Mouse (Mus musculus) embryo, embryonic 10 days (tissue): ENCODE measurements at regions not wholly inside any gene's neighbourhood (a gene's known extent, or its start where the extent isn't known, plus 50 kb on each side); places are given as distances from the start of the nearest gene placed in this dataset.
A peak's percentile ranks its signal among the peaks of the same experiment; 100 is the strongest.
"Not testable (repeated sequence)": the region's sequence is repeated elsewhere in the genome, so short reads cannot be mapped to it uniquely, and the experiment has no call there.

Experiments
- DNase-seq: peaks from one replicate; pipeline ENCODE4 v3.0.0-alpha.2; 2015; ENCODE audit warnings: low spot score

DNA sequence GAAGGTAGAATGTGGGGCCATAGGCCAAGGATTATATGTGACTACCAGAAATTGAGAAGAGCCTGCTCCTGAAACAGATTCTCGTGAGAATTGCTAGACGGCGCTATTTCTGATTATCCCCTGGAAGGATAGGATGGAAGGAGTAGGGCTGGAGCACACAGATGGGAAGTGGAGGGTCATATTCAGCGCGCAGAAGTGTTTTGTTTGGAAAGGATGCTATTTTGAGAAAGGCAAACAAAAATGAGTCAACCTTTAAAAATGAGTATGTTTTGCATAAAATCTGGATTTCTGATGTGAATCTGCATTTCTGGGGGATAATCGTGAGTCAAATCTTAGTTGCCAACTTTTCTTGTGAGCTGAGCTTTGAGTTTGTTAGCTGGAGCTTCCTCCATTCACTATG is 58.1 kb upstream of the Fshb start:
- no peak for DNase-seq

GRCm38 (mm10) chr2:107118711-107119474 is 59.4 kb upstream of the Fshb start:
- no peak for DNase-seq

DNA sequence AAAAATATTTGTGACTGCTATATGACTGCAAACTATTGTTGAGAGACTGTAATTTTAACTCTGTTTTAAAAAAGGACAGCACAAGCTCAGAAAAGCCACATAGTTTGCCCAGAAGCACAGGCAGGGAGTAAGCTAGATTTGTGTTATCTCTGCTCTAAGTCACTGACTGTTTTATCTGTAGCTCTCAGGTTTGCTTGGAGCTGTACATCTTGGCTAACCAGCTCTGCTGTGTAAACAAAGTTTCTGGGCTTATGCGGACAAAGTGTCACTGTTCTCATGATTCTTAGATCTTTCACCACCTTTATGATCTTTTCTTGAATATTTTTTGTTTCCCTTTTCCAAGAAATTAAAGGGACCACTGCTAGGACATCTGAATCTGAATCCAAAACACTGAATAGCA is 60.2 kb upstream of the Fshb start:
- DNase-seq = no peak

GRCm38 (mm10) chr2:107133186-107133585 is 73.7 kb upstream of the Fshb start:
- no peak for DNase-seq

DNA sequence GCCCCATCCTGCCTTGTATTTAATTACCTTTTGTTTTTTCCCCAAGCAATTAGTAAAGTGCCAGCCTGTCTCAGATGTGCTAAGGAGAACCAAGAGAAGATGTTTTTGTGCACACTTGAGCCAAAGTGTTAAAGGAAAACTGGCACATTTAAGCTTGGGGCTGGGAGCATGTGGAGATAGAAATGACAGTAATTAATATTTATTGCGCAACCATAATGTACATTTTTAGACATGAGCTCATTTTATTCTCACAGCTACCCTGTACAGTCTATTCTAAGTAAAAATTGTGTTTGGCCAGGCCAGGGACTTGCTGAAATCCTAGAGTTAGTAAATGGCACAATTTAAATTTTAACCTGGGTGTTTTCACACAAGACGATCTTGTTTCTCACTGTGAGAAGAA is 89.9 kb upstream of the Fshb start:
- DNase-seq = no peak

DNA sequence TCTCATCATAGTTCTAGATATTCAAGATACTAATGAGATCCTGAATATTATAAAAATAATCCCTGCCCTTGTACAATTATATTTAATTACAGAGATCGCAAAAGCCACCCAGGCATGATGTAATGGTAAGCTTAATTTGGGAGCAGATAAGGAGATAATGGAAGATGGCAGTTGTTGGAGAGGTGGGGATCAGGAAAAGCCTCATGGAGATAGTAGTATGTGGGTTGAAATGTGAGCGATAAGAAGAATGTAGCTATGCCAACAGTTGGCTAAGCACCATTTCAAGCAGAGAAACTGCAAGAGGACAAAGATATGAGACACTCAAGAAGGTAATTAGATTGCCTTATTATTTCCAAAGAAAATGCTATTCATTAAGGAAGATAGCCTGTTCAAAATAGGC is 90.4 kb upstream of the Fshb start:
- no peak for DNase-seq

DNA sequence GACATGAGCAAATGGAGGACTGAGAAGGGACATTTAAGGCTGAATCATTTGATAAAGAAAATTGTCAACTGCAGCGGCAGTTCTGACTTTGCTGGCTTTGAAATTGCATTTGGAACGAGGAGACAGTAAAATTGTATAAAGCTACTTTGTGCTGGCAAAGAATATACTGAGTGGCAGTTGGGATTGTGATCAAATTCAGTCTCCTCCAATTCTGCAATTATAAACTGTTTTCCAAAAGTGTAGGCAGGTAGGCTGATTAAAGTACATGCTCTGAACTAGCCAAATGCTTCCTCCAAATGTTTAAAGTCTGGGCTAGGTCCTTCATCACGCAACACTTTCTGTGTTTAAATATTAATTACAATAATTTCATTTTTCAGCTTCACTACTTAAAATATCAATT is 90.9 kb upstream of the Fshb start:
- no peak for DNase-seq

- no peak for DNase-seq
Observed at GRCm38 (mm10) chr2:107151878-107152277, 92.4 kb upstream of the Fshb start.

DNA sequence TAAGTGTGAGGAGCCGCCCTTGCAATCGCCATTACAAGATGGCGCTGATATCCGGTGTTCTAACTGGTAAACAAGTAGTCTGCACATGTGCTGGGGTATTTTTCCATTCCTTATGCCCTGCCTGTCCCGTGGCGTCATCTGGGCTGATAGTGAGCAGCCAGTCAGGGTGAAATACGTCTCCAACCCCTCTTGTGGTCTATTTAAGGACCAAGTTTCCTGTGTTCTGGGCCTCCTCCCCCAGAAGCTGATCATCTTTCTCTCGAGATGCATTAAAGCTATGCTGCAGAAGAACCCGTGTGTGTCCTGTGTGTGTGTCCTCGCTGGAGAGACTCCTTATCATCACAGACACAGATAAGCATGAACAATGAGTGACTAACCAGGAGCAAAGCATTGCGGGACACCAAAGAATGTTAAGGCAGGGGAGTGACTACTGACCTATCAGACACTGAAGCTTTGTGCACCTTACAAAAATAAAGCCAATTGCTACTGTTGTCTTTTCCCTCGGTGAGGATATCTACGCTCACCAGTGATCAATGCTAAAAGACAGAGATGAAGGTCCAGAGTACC is 99.5 kb upstream of the Fshb start:
- DNase-seq = not testable (repeated sequence)

DNA sequence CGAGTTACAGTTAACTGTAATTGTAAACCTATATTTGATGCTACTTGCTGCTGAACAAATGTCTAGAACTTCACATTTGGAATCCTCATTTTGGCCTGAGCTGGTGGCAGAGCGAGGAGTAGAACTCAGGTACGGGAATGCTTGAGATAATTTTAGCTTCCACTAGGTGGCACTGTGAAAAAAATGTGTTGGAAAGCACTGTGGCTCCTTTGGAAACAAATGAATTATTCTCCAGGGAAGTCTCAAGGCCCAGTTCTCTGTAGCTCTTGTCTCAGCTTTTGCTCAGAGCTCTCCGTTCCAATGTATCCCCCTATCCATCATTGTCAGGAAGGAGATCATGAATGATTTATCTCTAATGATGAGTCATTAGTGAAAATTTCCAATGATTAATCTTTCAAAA is 114.7 kb upstream of the Kcna4 start:
- DNase-seq = peak; percentile 43

- no peak for DNase-seq
Observed at GRCm38 (mm10) chr2:107183066-107183465, 107.4 kb upstream of the Kcna4 start.

GRCm38 (mm10) chr2:107184864-107185263 is 105.6 kb upstream of the Kcna4 start:
- DNase-seq = no peak

DNA sequence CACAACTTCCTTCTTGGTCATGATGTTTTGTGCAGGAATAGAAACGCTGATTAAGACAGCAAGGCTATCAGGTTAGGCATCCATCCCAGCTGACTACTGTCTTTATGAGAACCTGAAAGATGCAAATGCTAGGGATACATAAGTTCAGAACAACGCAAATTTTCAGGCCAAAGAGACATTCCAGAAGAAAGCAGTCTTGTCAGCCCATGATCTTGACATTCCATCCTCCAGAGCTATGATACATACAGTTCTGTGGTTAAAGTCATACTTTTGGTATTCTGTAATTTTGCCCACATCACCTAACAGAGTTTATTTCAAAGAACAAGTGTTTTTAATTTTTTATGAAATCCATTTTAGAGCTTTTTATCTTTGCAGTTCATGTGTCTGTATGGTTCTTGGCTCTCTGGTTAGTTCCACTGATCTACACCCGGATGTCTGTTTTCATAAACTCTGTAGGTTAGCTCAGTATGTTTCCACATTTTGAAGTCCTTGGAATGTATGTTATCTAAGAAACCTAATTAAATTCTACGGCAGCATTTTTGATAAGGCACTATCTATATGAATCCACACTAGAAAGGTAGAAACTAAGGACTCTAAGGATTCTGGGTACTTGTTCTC is 88.5 kb upstream of the Kcna4 start:
- no peak for DNase-seq

DNA sequence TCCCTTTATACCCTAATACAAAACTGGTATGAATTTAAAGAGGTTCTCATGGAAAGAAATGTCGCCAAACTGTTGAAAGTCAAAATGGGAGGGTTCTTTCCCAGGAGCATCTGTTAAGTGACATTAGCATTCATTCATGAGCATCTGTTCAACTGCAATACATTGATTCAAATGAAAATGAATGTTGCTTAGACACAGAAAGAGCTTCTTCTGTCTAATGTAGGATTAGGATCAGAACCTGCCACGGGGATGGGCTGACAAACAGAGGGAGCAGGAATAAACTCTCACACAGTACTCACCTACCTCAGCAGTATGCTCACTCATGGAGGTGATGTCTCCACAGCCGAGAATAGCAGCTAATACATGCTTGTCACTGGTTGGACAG is 88.0 kb upstream of the Kcna4 start:
- DNase-seq = no peak

- no peak for DNase-seq
Observed at GRCm38 (mm10) chr2:107221544-107221943, 68.9 kb upstream of the Kcna4 start.

DNA sequence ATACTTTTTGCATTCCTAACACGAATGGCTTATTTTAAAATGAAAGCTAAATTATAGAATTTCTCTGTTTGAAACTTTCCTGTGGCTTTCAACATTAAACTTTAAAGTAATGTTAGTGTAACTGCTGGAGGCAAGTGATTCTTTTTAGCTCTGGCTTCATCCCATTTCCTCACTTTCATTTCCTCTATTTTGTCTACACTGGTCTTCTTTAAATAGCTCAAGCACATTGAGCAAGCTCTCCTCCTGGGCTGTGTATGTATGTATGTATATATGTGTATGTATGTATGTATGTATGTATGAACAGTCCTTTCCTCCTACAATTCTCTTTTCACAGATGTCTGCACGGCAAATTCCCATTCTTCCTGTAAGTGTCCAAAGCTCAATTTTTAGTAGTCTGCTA is 65.8 kb upstream of the Kcna4 start:
- DNase-seq = no peak

GRCm38 (mm10) chr2:107227486-107227885 is 63.0 kb upstream of the Kcna4 start:
- no peak for DNase-seq

DNA sequence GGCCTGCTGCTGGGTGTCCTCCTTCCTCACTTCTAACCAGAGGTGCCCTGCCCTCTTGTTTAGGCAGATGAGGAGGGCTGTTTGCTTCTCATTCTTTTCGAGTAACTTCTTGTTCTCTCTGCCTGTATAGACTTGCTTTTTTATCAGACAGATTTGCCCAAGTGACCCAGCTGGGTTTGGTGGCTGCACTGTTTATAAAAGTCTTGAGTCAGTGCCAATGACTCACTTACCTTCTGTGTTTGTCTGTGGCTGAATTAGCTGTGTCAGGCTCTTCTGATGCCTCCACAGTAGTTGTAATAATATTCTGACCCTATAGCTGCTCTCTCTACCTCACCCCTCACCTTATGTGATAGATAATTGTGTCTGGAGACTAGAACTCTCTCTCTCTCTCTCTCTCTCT is 62.2 kb upstream of the Kcna4 start:
- no peak for DNase-seq

DNA sequence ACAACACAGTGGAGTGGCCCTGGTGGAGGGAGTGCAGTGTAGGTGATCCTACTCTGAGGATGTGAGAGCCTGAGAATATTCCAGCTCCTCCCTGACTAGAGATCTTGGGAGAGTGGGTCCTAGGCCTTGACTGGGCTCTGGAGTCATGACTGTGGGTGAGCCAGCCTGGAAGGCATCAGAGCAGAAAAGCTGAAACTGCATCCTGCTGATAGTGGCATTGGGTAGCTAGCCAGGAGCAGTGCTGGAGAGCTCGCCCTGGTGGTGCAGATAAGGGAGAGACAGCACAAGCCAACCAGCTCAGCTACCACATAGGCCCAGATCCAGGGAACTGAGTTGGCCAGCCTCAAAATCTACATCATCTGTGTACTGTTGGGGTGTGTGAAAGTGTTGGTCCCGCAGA is 58.8 kb upstream of the Kcna4 start:
- no peak for DNase-seq

GRCm38 (mm10) chr2:107232885-107233284 is 57.6 kb upstream of the Kcna4 start:
- no peak for DNase-seq
